Mouse (Mus musculus): ENCODE measurements at regions not wholly inside any gene's neighbourhood (a gene's known extent, or its start where the extent isn't known, plus 50 kb on each side); places are given as distances from the start of the nearest gene placed in this dataset.

DNA sequence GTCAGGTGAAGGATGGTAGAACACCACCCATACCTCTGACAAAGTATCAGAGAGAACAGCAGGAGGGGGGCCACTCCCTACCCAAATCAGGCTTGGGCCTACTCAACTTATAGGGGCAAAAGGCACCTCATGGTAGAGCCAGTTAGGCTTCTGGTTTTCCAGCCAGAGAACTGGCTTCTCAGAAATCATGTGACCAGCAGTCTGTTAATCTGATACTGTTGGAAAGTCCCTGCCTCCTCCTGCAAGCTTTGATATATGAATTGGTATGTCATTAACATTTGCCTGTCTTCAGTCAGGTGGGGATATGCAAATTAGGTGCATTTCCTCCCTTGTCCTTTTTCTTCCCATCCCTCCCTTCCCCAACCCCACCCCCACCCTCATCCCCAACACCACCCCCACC is 71.7 kb downstream of the 3110018I06Rik start:
- no peak for TF ChIP-seq POLR2A (IDR thresholded peaks at IDR 0.05; ENCODE audit: low read depth, low read length)
- TF ChIP-seq CTCF (IDR thresholded peaks at IDR 0.05; ENCODE audit: extremely low read depth, insufficient read depth, insufficient read length, insufficient replicate concordance), result no peak
